7 mouse cellular contexts compared by ENCODE assay signal in genomic region chr3:107793300-107794201, GRCm38 (mm10). TPM values are rescaled to one million over a fixed set of nuclear protein-coding genes. Genes with fewer than 3 reads are reported as not detected.
DNase-seq lines count a peak whose midpoint lies in the region; ATAC-seq and TF ChIP-seq lines count a peak whose summit lies in the region.

No protein-coding gene starts in this region.

- peaks cover 14% of the 10 kb centered on the region for H3K4me1 ChIP-seq in forebrain, embryonic 16.5 days (replicated peaks; ENCODE audit: control insufficient read depth, insufficient read depth, low read length)
- peaks cover 5% of the 10 kb centered on the region for H3K4me1 ChIP-seq in lung, adult 2 months (ENCODE audit: control insufficient read depth, insufficient read depth, low read length)

- WGBS in forebrain, embryonic 16.5 days = 13% methylated on average over 10 of the region's 10 CpGs
- WGBS in lung, adult 2 months = 31% methylated on average over 10 of the region's 10 CpGs

- peak overlapping the region; percentile 78 for H3K27ac ChIP-seq in forebrain, embryonic 16.5 days (ENCODE audit: low read length)

- no peak overlapping the region for H3K4me3 ChIP-seq in forebrain, embryonic 16.5 days (replicated peaks; ENCODE audit: low read length)
- no peak overlapping the region for H3K4me3 ChIP-seq in lung, adult 2 months (replicated peaks; ENCODE audit: extremely low read depth, low read depth, low read length)

- no peaks in the 10 kb centered on the region for H3K9me3 ChIP-seq in forebrain, embryonic 16.5 days (ENCODE audit: control insufficient read depth, low read length)

- H3K27me3 ChIP-seq in forebrain, embryonic 16.5 days (replicated peaks; ENCODE audit: control insufficient read depth, insufficient read depth, low read length) = no peaks in the 10 kb centered on the region

- TF ChIP-seq POLR2A in lung, adult 2 months (IDR thresholded peaks at IDR 0.05; ENCODE audit: borderline replicate concordance, extremely low read depth, low read depth, low read length) = no peak

- DNase-seq in brain, adult 2 months (ENCODE audit: low read depth, low spot score) = peak; percentile 87
- peak; percentile 78 to 84 for DNase-seq in heart, postnatal 10 days
- DNase-seq in kidney, postnatal 36 days = peak; percentile 73 to 79
- DNase-seq in lung, adult 2 months = peak; percentile 45
- DNase-seq in ovary, postnatal 36 days (ENCODE audit: low spot score) = peak; percentile 56
- no peak for DNase-seq in thymus, postnatal 14 days

- ATAC-seq in forebrain, embryonic 16.5 days = peak; percentile 85

- H3K4me2 ChIP-seq in forebrain, embryonic 16.5 days (ENCODE audit: low read length) = peak overlapping the region; percentile 13

- no peak for TF ChIP-seq CTCF in lung, adult 2 months (IDR thresholded peaks at IDR 0.05; ENCODE audit: insufficient read depth, low read length)

- intact Hi-C loops in heart, postnatal 10 days (cut with DNase I) = no loop called here

- peak overlapping the region; percentile 15; the same call in 1 of the 2 replicates for H3K9ac ChIP-seq in forebrain, embryonic 16.5 days (replicated peaks; ENCODE audit: low read depth, low read length)

- no peaks in the 10 kb centered on the region for H3K36me3 ChIP-seq in forebrain, embryonic 16.5 days (ENCODE audit: control insufficient read depth, insufficient read depth)

RNA-seq across cellular contexts. Expression of gene Csf1, which starts 33.3 kb away (rescaled TPM):
- 7.3 and 8.1 TPM in 2 replicates for polyA plus RNA-seq in forebrain, embryonic 16.5 days (2015; fragmentation: Nextera tagmentation; extraction: Ambion mirVana)
- 10 to 100 TPM; 25.5 to 29.0 TPM for total RNA-seq in heart, postnatal 10 days (2021)
- 27.8 and 32.5 TPM in 2 replicates for polyA plus RNA-seq in lung, adult 2 months (2012; rRNA removed)
